Mouse (Mus musculus) ES-Bruce4 (cell line): ENCODE measurements around the gene Tpm4.

ENCODE experiments used
- CTCF ChIP-seq: IDR thresholded peaks from one replicate; pipeline ENCODE4 v1.8.1; 2011; ENCODE audit warnings: low read depth, low read length
- EP300 ChIP-seq: IDR thresholded peaks from 2 replicates; pipeline ENCODE4 v1.6.1; 2011; ENCODE audit warnings: low read depth, low read length; ENCODE audit not compliant: insufficient read depth
- POLR2A ChIP-seq: IDR thresholded peaks from one replicate; pipeline ENCODE4 v1.8.1; 2011; ENCODE audit warnings: low read length; ENCODE audit not compliant: insufficient read depth

DNA sequence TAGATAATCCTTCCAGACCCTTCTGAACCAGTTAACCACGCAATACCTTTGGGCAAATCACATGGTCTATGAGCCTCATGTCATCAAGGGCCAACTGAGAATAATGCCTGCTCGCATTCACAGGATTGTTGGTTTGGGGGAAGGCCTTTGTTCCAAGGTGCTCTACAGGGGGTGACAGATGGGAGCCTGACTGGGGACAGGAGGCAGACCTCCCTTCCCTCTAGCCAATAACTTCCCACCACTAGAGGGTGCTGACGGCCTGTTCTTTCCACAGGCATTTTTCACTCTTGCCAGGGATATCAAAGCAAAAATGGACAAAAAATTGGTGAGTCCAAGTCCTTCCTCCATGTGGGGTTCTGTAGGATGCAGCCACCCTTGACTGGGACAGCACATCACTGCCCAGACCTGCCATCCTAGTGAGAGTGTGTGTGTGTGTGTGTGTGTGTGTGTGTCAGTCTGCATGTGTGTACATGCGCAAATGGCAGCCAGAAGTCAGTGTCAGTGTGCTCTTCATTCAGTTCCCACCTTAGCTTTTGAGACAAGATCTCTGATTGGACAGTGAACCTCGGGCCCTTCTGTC is 42.7 kb downstream of the Tpm4 start:
- TF ChIP-seq POLR2A (no peak), CTCF (peak; percentile 67), EP300 (no peak)
